Mouse (Mus musculus) heart, postnatal 25 days (tissue): ENCODE measurements around the gene Cyp4f39. TPM values are rescaled to one million over a fixed set of nuclear protein-coding genes. Genes with fewer than 3 reads are reported as not detected.
"Not testable (repeated sequence)": the region's sequence is repeated elsewhere in the genome, so short reads cannot be mapped to it uniquely, and the experiment has no call there.

Experiments used
- DNase-seq: peaks from one replicate; pipeline ENCODE4 v3.0.0; 2022; ENCODE audit warnings: low spot score
- intact Hi-C: fragments of 180-260 bp; cut with DNase I; formaldehyde crosslinking; loops from one replicate; pipeline ENCODE4 v1.15.1; 2025
- total RNA-seq, 2 experiments: library from RNA; stranded (reverse); gene quantifications; 2 replicates each; pipeline ENCODE4 v1.2.3; 2021

Cyp4f39 gene
- total RNA-seq, 2 experiments from 2014 or later, result 0.18 TPM; not detected in 1

- intact Hi-C loops, result loop anchor here (10.0 kb wide), 1 partner anchor 111 kb away; no protein-coding TSS in a partner anchor
- no peak for DNase-seq
Observed at GRCm38 (mm10) chr17:32523895-32524294, 71.4 kb downstream of the Cyp4f39 start.

GRCm38 (mm10) chr17:32526341-32526740, 73.8 kb downstream of the Cyp4f39 start:
- intact Hi-C loops, result loop anchor here (5.0 to 10.0 kb wide), 2 partner anchors 108 to 426 kb away; no protein-coding TSS in a partner anchor

GRCm38 (mm10) chr17:32527748-32528147, 75.2 kb downstream of the Cyp4f39 start:
- intact Hi-C loops, result loop anchor here (1.0 to 10.0 kb wide), 3 partner anchors 107 to 425 kb away; no protein-coding TSS in a partner anchor
- no peak for DNase-seq

More at GRCm38 (mm10) chr17:32526341-32526740, 73.8 kb downstream of the Cyp4f39 start:
- DNase-seq, result not testable (repeated sequence)

- intact Hi-C loops, result loop anchor here (1.0 to 10.0 kb wide), 3 partner anchors 106 to 424 kb away; no protein-coding TSS in a partner anchor
- DNase-seq, result peak; percentile 64
Observed at GRCm38 (mm10) chr17:32528408-32529337, 76.2 kb downstream of the Cyp4f39 start.

- intact Hi-C loops, DNase-seq: not testable (repeated sequence)
Observed at GRCm38 (mm10) chr17:32532356-32532755, 79.8 kb downstream of the Cyp4f39 start.

GRCm38 (mm10) chr17:32534068-32534467, 81.5 kb downstream of the Cyp4f39 start:
- intact Hi-C loops, result no loop called here
- no peak for DNase-seq

GRCm38 (mm10) chr17:32536051-32536866, 83.7 kb downstream of the Cyp4f39 start, which contains the start of gene Cyp4f16:
Gene Cyp4f16 (plus strand): TSS chr17:32536558.
- intact Hi-C loops, result not testable (repeated sequence)
- DNase-seq, result peak; percentile 86

GRCm38 (mm10) chr17:32536867-32537250, 84.3 kb downstream of the Cyp4f39 start:
- no peak for DNase-seq
- intact Hi-C loops, result no loop called here

Other genes with a start within 250 kb of the Cyp4f39 start
- 10 to 100 TPM; 50.9 to 57.5 TPM for gene Brd4, start 168.0 kb upstream of the Cyp4f39 start, total RNA-seq
- gene Akap8, start 131.5 kb upstream of the Cyp4f39 start, total RNA-seq, result 10 to 100 TPM; 37.2 to 51.5 TPM
- gene Akap8l, start 102.1 kb upstream of the Cyp4f39 start, total RNA-seq, result 10 to 100 TPM; 43.0 to 46.3 TPM
- 10 to 100 TPM; 18.1 to 20.2 TPM for gene Wiz, start 63.3 kb upstream of the Cyp4f39 start, total RNA-seq
- 1 to 10 TPM in 1 of 2 experiments, under 1 TPM in 1; 0.91 to 1.3 TPM for gene Rasal3, start 49.1 kb upstream of the Cyp4f39 start, total RNA-seq
- under 1 TPM; 0.16 to 0.20 TPM for gene Pglyrp2, start 28.6 kb upstream of the Cyp4f39 start, total RNA-seq
- gene Cyp4f17, start 53.3 kb downstream of the Cyp4f39 start, total RNA-seq, result 1 to 10 TPM; 5.4 to 7.4 TPM
- 1 to 10 TPM; 6.3 to 6.4 TPM for gene Cyp4f16, start 83.8 kb downstream of the Cyp4f39 start, total RNA-seq
- gene Cyp4f37, start 168.6 kb downstream of the Cyp4f39 start, total RNA-seq, result not detected
- gene Cyp4f40, start 206.2 kb downstream of the Cyp4f39 start, total RNA-seq, result not detected
- gene Cyp4f15, start 232.9 kb downstream of the Cyp4f39 start, total RNA-seq, result not detected